Mouse (Mus musculus) cerebellum, postnatal 4 days (tissue): ENCODE measurements around the gene Cdkn1c.

Experiments
- DNase-seq, 2 experiments: peaks; one replicate each; pipeline ENCODE4 v3.0.0; 2022; ENCODE audit warnings: low spot score in 2 of 2, mixed read lengths in 1 of 2

Gene Cdkn1c

GRCm38 (mm10) chr7:143473347-143474101, 12.7 kb upstream of the Cdkn1c start, which contains the start of gene Slc22a18:
Gene Slc22a18, plus strand, starts transcription at chr7:143473736.
- no peak for DNase-seq

- DNase-seq = peak; percentile 73 to 80
Measured at GRCm38 (mm10) chr7:143469946-143470345, 9.1 kb upstream of the Cdkn1c start.

DNA sequence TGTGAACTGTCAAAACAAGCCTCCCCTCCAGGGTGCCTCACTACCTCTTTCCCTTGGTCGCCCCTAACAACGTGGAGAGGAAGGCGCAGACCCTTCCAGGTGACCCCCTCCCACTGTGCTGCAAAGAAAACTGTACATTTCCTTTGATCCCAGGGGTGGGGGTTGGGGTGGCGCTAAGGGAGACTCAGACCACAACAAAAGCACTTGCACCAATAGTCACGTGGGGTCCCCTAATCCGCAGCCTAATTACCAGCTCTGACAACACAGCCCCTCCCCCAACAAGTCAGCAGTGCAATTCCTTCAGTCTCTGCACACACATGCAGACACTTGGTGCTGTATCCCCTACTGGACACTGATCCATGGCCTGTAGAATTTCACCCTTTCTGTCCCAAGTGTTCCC, 6.9 kb upstream of the Cdkn1c start:
- DNase-seq = no peak

DNA sequence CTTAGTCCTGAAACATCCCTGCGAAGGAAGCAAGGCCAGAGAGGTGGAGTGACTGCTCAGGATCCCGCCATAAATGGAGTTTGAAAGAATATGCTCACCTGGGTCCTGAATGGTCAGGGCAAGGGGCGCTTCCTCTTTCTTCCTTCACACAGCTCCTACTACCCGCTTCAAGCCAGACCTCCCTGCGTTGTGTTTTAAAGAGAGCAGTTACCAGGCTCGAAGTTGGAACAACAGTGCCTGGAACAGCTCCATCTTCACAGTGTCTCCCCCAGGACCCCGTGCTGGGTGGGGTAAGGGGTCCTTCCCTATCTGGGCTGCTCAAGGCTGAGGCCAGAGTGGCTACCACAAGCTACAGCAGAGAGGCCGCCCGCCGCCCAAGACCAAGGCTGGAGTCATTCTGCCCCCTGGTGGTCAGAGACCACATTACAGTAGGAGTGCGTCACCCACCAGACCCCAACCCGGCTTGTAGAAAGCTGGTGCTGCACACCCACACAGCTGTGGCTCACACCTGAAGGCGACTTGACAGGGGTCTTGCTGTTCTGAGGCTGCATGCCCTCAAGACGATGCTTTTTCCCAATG, 5.3 kb upstream of the Cdkn1c start:
- DNase-seq = peak; percentile 90 to 94

DNA sequence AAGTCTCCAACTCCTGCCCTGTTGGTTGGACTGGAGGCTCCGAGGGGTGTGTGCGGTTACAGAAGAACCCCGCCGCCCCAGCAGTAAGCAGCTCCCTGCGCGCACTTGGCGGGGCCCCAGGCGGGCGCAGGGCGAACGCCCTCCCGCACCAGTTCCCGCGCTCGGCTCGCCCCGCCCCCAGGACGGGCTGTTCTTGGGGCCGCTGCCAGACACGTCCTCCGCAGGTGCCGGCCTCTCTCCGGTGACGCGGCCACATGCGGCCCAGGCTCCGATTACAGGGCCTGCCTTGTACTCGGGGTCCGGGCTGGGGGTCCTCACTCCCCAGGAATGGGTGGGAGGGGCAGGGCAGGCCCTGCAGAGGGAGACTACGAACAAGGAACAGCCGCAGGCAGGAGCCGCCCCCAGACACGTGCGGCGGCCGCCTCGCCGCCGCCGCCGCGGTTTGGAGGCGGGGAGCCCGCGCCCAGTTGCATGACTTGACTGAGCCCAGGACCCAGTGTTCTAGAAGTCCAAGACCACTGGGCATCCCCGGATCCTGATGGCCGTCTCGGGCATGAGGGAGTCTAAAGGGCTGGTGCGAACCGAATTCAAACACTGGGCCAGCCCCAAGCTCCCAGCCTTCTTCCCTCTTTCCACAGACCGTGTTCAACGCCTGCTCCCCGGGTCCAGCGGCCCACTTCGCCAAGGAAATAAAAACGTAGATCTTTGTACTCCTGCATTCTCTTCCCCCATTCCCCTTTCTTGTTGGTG, 4.1 kb upstream of the Cdkn1c start:
- DNase-seq = peak in 1 of 2 experiments; percentile 37

DNA sequence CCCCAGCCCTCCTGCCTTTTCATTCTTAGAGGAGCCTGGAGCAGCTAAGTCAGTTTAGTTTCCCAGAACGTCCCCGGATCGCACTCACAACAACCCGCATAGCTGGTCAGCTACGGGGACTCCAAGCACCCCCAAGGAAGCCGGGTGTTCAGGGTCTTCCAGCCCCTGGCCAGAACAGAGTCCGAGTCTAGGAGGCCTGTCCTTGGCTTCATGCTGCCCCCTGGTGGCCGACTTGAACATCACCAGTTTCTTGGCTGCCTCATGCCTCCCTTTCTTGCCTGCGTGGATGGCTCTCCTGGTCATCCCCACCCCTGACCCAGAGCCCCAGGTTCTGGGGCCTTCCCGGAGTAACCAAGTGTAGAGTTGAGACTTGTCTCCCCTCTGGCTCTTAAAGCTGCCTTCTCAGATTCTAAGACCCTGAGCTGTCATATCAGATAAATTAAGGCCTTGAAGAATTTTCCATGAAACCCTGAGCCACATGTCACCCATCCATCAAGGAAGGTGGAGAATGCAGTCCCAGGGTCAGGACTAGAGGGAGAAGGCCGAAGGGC, 3.1 kb upstream of the Cdkn1c start:
- DNase-seq = peak; percentile 78 to 85

DNA sequence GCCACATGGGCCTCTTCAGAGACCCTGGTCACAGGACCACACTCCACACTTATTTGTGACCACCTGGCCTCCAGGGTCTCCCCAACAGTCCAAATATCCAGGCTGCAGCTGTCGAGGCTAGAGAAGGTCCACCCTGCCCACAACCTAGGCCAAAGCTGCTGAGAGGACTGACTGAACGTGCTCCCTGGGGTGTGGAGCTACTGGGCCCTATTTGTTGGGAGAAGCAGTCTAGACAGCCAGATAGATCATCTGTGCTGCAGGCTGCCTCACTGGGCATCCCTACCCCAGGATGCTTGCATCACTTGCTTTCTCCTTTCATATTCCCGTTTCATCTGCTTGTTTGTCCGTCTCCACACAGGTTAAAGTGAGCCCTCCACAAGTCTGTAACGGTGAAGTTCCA, 1.7 kb upstream of the Cdkn1c start:
- DNase-seq = no peak

- DNase-seq = no peak
Measured at GRCm38 (mm10) chr7:143461920-143462319, 1.1 kb upstream of the Cdkn1c start.

DNA sequence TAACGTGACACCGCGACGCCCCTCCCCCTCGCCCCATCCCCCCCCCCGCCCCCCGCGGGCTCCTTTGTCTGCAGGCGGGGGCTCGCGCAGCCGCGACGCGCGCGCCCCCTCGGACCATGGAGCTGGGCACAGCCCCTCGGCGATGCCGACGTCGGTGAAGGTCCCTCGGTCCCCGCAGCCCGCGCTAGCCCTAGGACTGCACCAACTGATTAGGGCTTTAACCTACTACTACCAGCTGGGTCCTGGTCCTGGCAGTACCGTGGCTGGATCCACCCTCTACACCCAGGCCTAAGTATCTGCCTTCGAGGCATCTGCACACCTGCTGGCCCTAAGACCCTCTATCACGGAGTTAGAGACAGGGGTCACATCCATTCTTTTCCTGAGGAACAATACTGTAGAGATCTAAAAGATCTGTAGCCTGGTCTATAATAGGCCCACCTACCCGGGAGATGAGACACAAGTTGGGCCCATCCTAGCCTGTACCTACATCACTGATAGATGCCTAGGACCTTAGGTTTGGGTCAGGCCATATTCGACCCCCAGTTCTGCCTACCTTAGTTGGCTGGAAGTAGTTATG, 532 bp upstream of the Cdkn1c start:
- no peak for DNase-seq

GRCm38 (mm10) chr7:143460217-143460834, 524 bp downstream of the Cdkn1c start:
- no peak for DNase-seq

GRCm38 (mm10) chr7:143459332-143460211, 1.3 kb downstream of the Cdkn1c start:
- no peak for DNase-seq

GRCm38 (mm10) chr7:143458963-143459331, 1.9 kb downstream of the Cdkn1c start:
- DNase-seq = no peak

DNA sequence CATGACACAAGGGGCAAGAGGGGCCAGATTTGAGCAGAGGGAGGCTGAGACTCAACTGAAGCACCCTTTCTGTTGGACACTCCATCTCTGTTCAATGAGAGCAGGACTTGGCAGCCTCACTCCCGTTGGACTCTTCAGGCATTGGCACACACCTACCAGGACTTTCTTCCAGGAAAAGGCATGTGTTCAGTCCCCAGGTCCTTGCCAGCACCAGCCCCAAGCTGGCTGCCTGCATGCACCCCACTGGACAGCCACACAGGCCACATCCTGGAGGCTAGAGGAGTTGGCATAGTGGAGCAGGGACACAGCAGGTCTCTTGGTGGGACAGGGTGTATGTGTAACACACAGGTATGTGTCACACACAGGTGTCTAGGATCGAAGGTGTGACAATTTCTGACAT, 13.7 kb downstream of the Cdkn1c start:
- DNase-seq = no peak

GRCm38 (mm10) chr7:143445651-143446460, 15.0 kb downstream of the Cdkn1c start:
- DNase-seq = no peak

- DNase-seq = no peak
Measured at GRCm38 (mm10) chr7:143444955-143445648, 15.7 kb downstream of the Cdkn1c start.

DNA sequence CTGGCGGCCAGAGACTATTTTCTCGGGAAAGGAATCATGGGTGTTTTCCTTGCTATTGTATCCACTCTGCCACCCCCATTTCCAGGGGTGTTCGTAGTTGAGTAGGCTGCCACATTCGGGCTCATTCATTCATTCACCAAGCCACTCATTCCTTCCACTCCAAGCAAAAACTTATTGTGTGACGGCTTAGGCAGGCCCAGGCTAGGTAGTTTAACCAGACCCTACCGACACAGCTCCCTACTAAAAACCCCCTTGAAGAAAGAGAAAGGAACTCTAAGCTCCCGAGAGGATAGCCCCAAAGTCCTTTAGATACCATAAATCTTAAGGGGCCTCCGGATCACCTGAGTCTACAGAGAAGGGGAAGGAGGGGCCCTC, 16.3 kb downstream of the Cdkn1c start:
- DNase-seq = no peak

DNA sequence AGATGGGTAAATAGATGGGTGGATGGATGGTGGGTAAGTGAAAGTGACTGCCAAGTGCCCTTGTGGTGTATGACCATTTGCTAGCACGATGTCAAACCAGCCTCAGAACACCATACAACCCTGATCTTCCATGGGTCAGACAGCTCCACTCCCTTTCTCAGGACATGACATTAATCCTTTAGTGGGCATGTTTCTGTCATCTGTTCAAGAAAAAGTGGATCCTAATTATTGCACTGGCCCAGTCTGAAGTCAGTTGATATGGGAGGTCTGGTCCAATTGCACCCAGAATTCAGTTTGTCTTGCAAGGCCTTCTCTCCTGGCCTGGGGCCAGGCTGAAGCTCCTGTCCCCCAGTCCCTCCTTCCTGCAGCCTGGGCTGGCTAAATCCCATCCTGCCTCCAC, 21.9 kb downstream of the Cdkn1c start:
- DNase-seq = no peak

DNA sequence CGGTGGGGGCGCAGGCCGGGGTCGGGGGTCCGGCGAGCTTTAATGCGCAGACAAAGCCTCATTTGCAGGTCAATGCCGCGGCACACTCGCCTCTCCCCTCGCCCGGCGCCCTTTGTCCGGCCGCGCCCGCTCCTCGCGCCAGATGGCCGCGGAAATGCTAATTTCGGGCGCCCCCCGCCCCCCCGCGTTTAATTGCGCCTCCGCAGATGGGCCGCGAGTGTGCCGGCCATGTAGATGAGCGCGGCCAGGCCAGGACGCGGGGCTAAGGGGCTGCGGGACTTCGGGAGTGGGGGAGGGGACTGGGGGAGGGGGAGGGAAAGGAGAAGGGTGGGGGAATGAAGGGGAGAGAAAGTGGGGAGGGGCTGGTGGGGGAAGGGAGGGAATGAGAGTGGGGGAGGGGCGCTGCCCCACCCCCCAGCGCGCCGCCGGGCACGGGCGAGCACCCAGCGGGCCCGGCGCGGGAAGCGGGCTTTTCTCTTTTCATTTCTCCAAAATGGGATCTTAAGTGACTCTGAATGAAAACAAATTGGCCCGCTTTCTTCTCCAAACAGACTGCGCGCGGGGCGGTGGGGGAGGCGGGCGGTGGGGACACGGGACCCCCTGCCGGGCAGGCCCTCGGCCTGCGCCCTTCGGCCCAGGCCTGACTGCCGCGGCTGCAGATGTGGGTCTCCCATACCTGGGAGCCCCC, 22.8 kb downstream of the Cdkn1c start:
- DNase-seq = peak in 1 of 2 experiments; percentile 58
